Mouse (Mus musculus) macrophage (primary cell): ENCODE results near the gene Tyw1. TPM values are rescaled to one million over a fixed set of nuclear protein-coding genes. Genes with fewer than 3 reads are reported as not detected.

Source experiments
- H3K27ac ChIP-seq: fragments of 350-480 bp; formaldehyde crosslinking; 2 replicates; pipeline ENCODE4 v1.9.0; 2021
- H3K36me3 ChIP-seq: fragments of 350-480 bp; formaldehyde crosslinking; 2 replicates; pipeline ENCODE4 v1.9.0; 2021; ENCODE audit errors: inconsistent target
- H3K4me3 ChIP-seq: fragments of 350-480 bp; formaldehyde crosslinking; 2 replicates; pipeline ENCODE4 v1.9.0; 2021; ENCODE audit errors: inconsistent target
- H3K79me2 ChIP-seq: fragments of 350-480 bp; formaldehyde crosslinking; 2 replicates; pipeline ENCODE4 v1.9.0; 2021; ENCODE audit errors: inconsistent target
- WGBS: methylation state at CpG from one replicate; pipeline ENCODE4 v1.1.7; 2026; ENCODE audit warnings: inconsistent platforms; ENCODE audit not compliant: missing documents; 5-methylcytosine and 5-hydroxymethylcytosine counted together
- polyA plus RNA-seq: library from polyadenylated mRNA; stranded (reverse); fragments of 250-400 nt; gene quantifications from 3 replicates; pipeline ENCODE4 v1.2.4, GENCODE M21; 2018; ENCODE audit warnings: inconsistent platforms
- total RNA-seq, 78 experiments: library from RNA; depleted of rRNA; stranded (reverse); fragments of 250-400 nt; gene quantifications; 1 replicate in 9 of 78; 2 replicates in 24 of 78; 3 replicates in 43 of 78; 4 replicates in 2 of 78; pipeline ENCODE4 v1.2.4; 2018; ENCODE audit warnings: inconsistent platforms in 56 of 78

Tyw1 gene
- 10 to 100 TPM in 20 of 26 experiments, 1 to 10 TPM in 6; 3.6 to 28.5 (median 14.9) TPM for total RNA-seq (2018; cell fraction: chromatin; rRNA removed)
- total RNA-seq (2018; cell fraction: cytosol; rRNA removed) = 10 to 100 TPM in 21 of 26 experiments, 1 to 10 TPM in 5; 8.6 to 13.7 (median 11.6) TPM
- total RNA-seq (2018; cell fraction: nucleus; rRNA removed) = 10 to 100 TPM in 19 of 26 experiments, 1 to 10 TPM in 7; 7.6 to 22.9 (median 12.7) TPM
- polyA plus RNA-seq = 7.9 to 17.1 TPM (median 10.6 TPM) in 3 replicates

DNA sequence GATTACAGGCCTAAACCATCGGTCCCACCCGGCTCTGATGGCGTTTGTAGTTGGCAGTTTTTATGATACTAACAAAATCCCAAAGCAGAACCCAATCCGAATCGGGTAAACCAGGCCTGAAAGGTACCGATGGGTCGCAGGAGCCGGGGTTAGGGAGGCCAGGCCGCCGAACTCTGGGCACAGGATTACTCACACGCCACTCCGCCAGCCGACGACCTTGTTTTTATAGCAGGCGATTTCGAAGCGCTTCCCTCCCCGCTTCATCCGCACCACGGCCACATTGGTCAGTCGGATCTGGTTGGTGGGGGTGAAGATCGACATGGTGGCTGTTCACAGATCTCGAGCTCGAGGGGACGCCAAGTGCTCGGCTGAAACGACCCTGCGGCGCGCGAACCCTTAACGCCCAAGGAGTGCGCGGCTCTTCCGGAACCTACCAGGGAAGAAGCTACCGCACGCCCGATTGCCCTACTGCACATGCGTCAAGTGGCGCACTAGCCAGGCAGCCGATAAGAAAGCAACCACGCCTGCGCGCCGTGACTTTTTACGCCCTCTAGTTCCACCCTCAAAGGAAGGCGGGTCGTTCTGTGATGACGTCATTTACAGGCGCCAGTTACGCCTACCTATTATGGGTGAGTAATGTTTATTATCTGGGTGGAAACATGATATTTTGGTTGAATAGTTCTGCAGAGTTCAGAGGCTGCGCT lies at the start of gene Tyw1, which contains the start of gene Sbds:
Gene Tyw1, plus strand, starts transcription at position 603 of the 704 bp plus-strand sequence.
Gene Sbds, minus strand, starts transcription at position 514 of the 704 bp plus-strand sequence.
- peak within 1 kb of the TSS; percentile 86 for H3K27ac ChIP-seq
- WGBS = under 1% methylated on average over 52 of the region's 52 CpGs
- peaks cover 64% of the 10 kb centered on the region for H3K79me2 ChIP-seq
- peak within 1 kb of the TSS; percentile 98 for H3K4me3 ChIP-seq
- H3K36me3 ChIP-seq = peaks cover 26% of the 10 kb centered on the region

GRCm38 (mm10) chr5:130207299-130207698 lies 48.1 kb upstream of the Tyw1 start:
- Histone ChIP-seq H3K36me3 (peaks cover 39% of the 10 kb centered on the region), H3K79me2 (peaks cover 8% of the 10 kb centered on the region; the same call in 1 of the 2 replicates), H3K27ac (no peak overlapping the region), H3K4me3 (no peak overlapping the region)
- 95% methylated on average over 4 of the region's 4 CpGs for WGBS

- no peak overlapping the region for H3K27ac ChIP-seq
- H3K4me3 ChIP-seq = no peak overlapping the region
- WGBS = 95% methylated on average over 11 of the region's 11 CpGs
- peaks cover 65% of the 10 kb centered on the region for H3K36me3 ChIP-seq
- H3K79me2 ChIP-seq = no peaks in the 10 kb centered on the region
Measured at GRCm38 (mm10) chr5:130212956-130213355, 42.5 kb upstream of the Tyw1 start.

DNA sequence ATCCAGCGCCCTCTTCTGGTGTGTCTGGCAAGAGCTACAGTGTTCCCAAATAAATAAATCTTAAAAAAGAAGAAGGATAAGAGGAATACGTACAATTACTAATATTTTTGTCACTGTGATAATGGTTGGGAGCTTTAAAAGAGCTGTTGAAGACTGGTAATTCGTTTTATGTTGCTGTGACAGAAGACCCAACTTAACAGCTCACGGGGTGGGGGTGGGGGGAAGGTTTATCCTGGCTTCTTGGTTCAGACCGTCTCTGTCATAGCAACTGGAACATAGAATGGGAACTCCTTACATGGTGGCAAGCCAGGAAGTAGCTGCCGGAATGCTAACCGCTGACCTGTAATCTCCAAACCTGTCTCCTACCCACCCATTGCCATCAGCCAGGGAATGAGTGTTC lies 38.6 kb upstream of the Tyw1 start, which contains the start of gene Tmem248:
Gene Tmem248, plus strand, starts transcription at position 301 of the 400 bp plus-strand sequence.
- Histone ChIP-seq H3K36me3 (peaks cover 31% of the 10 kb centered on the region), H3K4me3 (no peak within 1 kb of the TSS), H3K27ac (no peak within 1 kb of the TSS), H3K79me2 (no peaks in the 10 kb centered on the region)
- 93% methylated on average over 7 of the region's 7 CpGs for WGBS

DNA sequence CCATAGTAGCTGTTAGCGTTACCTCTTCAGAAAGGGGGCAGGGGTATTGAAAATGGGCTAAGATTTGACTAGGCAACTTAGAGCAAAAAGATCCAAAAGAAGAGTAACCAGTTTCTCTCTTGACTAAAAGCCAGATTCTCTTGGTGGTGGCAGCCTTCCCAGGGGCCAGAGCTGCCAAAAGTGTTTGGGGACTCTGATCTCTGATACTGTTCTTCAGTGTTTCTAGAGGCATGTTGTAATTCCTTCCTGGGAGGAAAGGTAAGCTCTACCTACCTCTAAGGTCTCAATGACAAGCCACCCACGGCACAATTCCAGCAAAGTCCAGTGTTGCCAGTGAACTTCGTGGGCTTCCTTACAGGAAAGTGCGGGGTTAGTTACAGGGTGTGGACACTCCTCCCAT lies 38.0 kb upstream of the Tyw1 start:
- H3K79me2 ChIP-seq = peaks cover under 1% of the 10 kb centered on the region; the same call in 1 of the 2 replicates
- H3K36me3 ChIP-seq = peaks cover 24% of the 10 kb centered on the region
- no peak overlapping the region for H3K27ac ChIP-seq
- WGBS = 84% methylated on average over 4 of the region's 4 CpGs
- no peak overlapping the region for H3K4me3 ChIP-seq

DNA sequence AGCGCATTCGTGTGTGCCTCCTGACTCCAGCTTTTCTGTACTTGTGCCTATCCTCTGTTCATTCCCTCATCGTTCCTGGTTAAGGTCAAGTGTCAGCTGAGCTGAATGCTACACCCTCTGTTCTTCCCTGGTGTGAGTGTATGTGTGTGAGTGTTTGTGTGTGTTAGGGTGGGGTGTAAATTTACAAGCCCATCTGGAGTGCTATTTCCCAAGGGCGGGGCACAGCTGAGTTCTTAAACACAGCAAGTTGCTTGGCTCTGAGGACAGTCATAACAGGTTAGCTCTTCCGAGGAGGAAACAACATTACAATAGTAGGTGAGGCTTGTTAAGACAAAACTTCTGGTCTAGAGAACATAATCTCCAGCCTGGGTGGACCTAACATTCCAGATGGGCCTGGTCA lies 37.1 kb upstream of the Tyw1 start:
- Histone ChIP-seq H3K79me2 (peaks cover 10% of the 10 kb centered on the region), H3K4me3 (no peak overlapping the region), H3K27ac (no peak overlapping the region), H3K36me3 (peaks cover 15% of the 10 kb centered on the region; the same call in 1 of the 2 replicates)
- WGBS = 95% methylated on average over 5 of the region's 5 CpGs

- Histone ChIP-seq H3K4me3 (peak overlapping the region; percentile 85), H3K79me2 (peaks cover 40% of the 10 kb centered on the region), H3K36me3 (no peaks in the 10 kb centered on the region), H3K27ac (peak overlapping the region; percentile 69)
- WGBS = 54% methylated on average over 2 of the region's 2 CpGs
Measured at GRCm38 (mm10) chr5:130221316-130221715, 34.1 kb upstream of the Tyw1 start.

GRCm38 (mm10) chr5:130221760-130222145 lies 33.7 kb upstream of the Tyw1 start:
- peaks cover 44% of the 10 kb centered on the region for H3K79me2 ChIP-seq
- no peaks in the 10 kb centered on the region for H3K36me3 ChIP-seq
- H3K27ac ChIP-seq = peak overlapping the region; percentile 69
- H3K4me3 ChIP-seq = peak overlapping the region; percentile 85
- WGBS = 3% methylated on average over 10 of the region's 10 CpGs

DNA sequence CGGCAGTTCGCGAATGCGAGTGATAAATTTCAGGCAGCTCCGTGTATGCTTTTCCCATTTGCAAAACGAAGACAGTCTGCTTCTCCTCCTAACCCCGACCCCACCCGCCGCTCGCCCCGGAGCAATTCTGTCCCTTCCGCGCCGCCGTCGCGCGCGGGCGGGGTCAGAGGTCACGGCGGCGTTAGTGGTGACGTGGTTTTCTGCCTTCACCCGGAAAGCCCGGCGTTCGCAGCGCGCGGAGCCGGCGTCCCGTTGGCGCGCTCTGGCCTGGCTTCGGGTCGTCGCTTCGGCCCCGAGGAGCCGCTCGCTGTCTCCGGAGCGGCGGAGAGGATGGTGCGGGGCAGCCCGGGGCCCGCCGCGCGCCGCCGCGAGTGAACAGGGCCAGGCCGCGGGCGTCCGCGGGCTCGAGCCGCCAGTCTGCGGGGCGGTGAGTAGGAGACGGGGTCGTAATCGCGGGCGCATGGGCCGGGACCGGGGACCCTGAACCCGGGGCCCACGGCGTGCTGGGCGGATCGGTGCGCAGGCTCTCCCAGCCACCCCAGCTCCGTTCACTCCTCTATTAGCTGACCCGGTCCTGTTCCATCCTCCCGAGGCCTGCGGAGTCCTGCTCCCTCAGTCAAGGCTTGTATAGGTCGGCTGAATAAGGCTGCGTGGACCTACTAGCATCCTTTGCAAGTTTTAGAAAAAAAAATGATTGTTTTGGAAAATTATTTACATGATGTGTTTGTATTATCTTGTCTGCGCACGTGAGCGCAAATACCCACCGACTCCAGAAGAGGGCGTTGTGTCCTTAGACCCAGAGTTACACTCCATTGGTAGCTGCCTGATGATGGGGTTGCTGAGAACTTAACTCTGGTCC lies 33.0 kb upstream of the Tyw1 start:
- peak overlapping the region; percentile 85 for H3K4me3 ChIP-seq
- WGBS = under 1% methylated on average over 88 of the region's 88 CpGs
- peaks cover 50% of the 10 kb centered on the region for H3K79me2 ChIP-seq
- H3K36me3 ChIP-seq = no peaks in the 10 kb centered on the region
- peak overlapping the region; percentile 69 for H3K27ac ChIP-seq

DNA sequence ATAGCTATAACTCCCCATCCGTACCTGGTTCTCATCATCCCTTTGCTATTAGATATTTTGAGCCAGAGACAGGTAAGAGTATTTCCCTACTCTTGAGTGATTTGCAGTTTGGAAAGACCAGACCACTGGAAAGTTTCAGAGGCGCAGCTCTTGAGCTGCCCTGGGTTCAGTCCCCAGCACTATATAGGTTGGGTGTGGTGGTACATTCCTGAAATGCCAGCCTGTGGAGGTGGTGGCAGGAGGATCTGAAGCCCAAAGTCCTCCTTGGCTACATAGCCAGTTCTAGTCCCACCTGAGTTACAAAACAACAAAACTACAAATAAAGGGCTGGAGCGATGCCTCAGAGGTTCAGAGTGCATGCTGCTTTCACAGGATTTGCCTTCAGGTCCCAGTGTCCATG lies 28.6 kb upstream of the Tyw1 start:
- Histone ChIP-seq H3K79me2 (peaks cover 94% of the 10 kb centered on the region), H3K4me3 (no peak overlapping the region), H3K27ac (no peak overlapping the region), H3K36me3 (peaks cover 18% of the 10 kb centered on the region; the same call in 1 of the 2 replicates)
- WGBS = 97% methylated on average over 3 of the region's 3 CpGs

GRCm38 (mm10) chr5:130228120-130228519 lies 27.3 kb upstream of the Tyw1 start:
- Histone ChIP-seq H3K27ac (no peak overlapping the region), H3K79me2 (peaks cover 100% of the 10 kb centered on the region), H3K36me3 (peaks cover 31% of the 10 kb centered on the region), H3K4me3 (no peak overlapping the region)
- 5% methylated on average over 4 of the region's 4 CpGs for WGBS

GRCm38 (mm10) chr5:130236302-130236701 lies 19.1 kb upstream of the Tyw1 start:
- Histone ChIP-seq H3K36me3 (peaks cover 92% of the 10 kb centered on the region), H3K79me2 (peaks cover 43% of the 10 kb centered on the region; the same call in 1 of the 2 replicates), H3K4me3 (no peak overlapping the region), H3K27ac (no peak overlapping the region)
- 50% methylated on average over 5 of the region's 8 CpGs for WGBS

- Histone ChIP-seq H3K79me2 (peaks cover 14% of the 10 kb centered on the region; the same call in 1 of the 2 replicates), H3K36me3 (peaks cover 88% of the 10 kb centered on the region), H3K27ac (no peak overlapping the region), H3K4me3 (no peak overlapping the region)
- WGBS = 88% methylated on average over 7 of the region's 7 CpGs
Measured at GRCm38 (mm10) chr5:130239236-130239635, 16.2 kb upstream of the Tyw1 start.

DNA sequence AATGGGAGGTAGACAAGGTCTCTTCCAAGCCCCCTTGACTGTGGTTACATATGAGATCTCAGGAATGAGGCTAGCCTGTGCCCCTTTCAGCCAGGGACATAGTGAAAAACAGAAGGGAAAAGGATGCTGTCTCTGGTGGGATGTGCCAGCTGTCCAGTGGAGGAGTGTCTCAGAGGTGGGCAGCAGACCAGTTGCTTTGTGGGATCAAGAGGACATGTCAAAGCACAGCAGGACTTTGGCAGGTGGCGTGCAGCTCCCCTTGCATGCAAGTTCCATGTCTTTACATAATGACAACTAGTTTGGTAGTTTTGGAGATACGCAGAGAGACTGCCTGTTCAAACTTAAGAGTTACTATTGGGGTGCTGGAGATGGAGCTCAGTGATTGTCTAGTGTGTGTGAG lies 15.6 kb upstream of the Tyw1 start:
- H3K79me2 ChIP-seq = peaks cover 8% of the 10 kb centered on the region; the same call in 1 of the 2 replicates
- H3K36me3 ChIP-seq = peaks cover 87% of the 10 kb centered on the region
- no peak overlapping the region for H3K27ac ChIP-seq
- 93% methylated on average over 2 of the region's 2 CpGs for WGBS
- H3K4me3 ChIP-seq = no peak overlapping the region
